Mouse (Mus musculus) myocyte (in vitro differentiated cells): ENCODE measurements around the gene Cog5.

Source experiments
- MAX ChIP-seq: IDR thresholded peaks from one replicate; pipeline ENCODE4 v1.6.1; 2011; ENCODE audit warnings: low read depth, mild to moderate bottlenecking, control low read depth
- MYOG ChIP-seq, 3 experiments: IDR thresholded peaks; one replicate each; pipeline ENCODE4 v1.6.1; 2011; ENCODE audit warnings: control low read depth in 2 of 3, low read depth in 2 of 3, mild to moderate bottlenecking in 2 of 3; ENCODE audit not compliant: insufficient read length in 2 of 3, control insufficient read depth in 1 of 3, insufficient read depth in 1 of 3
- POLR2A ChIP-seq: IDR thresholded peaks from one replicate; pipeline ENCODE4 v1.6.1; 2011; ENCODE audit warnings: low read depth, mild to moderate bottlenecking, control low read depth, moderate library complexity; ENCODE audit not compliant: insufficient read length
- POLR2AphosphoS2 ChIP-seq: IDR thresholded peaks from one replicate; pipeline ENCODE4 v1.6.1; 2011; ENCODE audit warnings: low read depth, control low read depth; ENCODE audit not compliant: insufficient read length
- REST ChIP-seq: IDR thresholded peaks from one replicate; pipeline ENCODE4 v1.6.1; 2011; ENCODE audit warnings: mild to moderate bottlenecking, control low read depth, moderate library complexity; ENCODE audit not compliant: insufficient read depth, insufficient read length
- SRF ChIP-seq: IDR thresholded peaks from one replicate; pipeline ENCODE4 v1.6.1; 2011; ENCODE audit warnings: low read depth; ENCODE audit not compliant: control insufficient read depth, insufficient read length
- USF1 ChIP-seq: IDR thresholded peaks from one replicate; pipeline ENCODE4 v1.6.1; 2011; ENCODE audit warnings: low read depth, mild to moderate bottlenecking, control low read depth, moderate library complexity

DNA sequence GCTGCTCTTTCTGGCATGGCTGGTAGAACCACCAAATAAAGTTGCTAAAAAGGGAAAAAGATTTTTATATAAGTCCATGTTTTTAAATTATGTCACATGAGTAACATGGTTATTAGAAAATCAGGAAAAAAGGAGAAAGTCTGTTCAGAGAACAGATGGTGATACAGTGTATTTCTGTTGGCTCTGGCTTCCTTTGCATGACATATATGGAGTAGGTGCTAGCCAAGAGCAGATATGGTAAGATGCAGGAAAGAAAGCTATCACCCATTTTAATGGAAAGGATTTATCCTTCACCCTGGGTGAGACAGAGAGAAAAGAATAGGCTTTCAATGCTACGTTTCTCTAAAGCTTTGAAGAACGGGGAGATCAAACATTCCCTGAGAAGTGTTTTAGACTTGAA, 99.8 kb downstream of the Cog5 start:
- no peak for TF ChIP-seq USF1
- TF ChIP-seq POLR2A, result no peak
- TF ChIP-seq SRF, result no peak
- no peak for TF ChIP-seq REST
- no peak for TF ChIP-seq POLR2AphosphoS2
- no peak for TF ChIP-seq MAX
- no peak for TF ChIP-seq MYOG (IDR thresholded peaks at IDR 0.05; ENCODE audit: control insufficient read depth in 1 of 3, insufficient read depth in 1 of 3, insufficient read length in 2 of 3, low read depth in 2 of 3)
